Mouse (Mus musculus): ENCODE results near the gene Eloa.
"Not testable (repeated sequence)": the region's sequence is repeated elsewhere in the genome, so short reads cannot be mapped to it uniquely, and the experiment has no call there.

Gene Eloa

DNA sequence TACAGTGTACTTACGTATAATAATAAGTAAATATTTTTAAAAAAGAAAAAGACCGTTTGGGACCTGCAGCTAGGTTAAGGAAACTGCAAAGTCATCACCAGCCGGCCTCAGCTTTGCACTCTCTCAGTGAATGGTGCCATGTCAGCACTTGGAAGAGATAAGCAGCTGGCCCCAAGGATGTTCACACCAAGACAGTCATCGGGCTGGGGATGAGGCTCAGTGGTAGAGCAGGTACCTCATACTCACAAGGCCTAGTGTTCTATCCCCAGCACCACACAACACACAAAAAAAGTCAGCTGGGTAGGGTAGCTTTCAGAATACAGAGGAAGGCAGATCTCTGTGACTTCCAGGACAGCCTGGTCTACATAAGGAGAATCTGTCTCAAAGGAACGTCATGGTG is 36.4 kb downstream of the Eloa start:
- in situ Hi-C loops (cut with MboI; ENCODE audit: low sequenced_read_pairs), result no loop called here

DNA sequence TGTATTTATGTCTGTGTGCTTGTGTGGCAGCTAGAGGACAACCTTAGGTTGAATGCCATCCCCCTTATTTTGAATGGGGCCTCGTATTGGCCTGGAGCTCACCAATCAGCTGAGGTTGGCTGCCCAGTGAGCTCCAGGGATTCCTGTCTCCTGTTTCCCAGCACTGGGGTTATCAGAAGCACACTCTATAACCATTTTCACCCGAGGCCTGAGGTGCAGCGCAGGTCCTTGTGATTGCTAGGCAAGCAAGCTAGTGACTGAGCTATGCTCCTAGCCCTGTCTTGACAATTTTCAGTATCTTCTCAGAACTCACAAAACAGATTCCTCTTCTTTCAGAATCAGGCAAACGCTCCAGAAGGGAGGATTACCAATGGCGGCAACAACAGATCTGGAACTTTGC is 37.0 kb downstream of the Eloa start:
- in situ Hi-C loops (cut with MboI; ENCODE audit: low sequenced_read_pairs), result no loop called here

DNA sequence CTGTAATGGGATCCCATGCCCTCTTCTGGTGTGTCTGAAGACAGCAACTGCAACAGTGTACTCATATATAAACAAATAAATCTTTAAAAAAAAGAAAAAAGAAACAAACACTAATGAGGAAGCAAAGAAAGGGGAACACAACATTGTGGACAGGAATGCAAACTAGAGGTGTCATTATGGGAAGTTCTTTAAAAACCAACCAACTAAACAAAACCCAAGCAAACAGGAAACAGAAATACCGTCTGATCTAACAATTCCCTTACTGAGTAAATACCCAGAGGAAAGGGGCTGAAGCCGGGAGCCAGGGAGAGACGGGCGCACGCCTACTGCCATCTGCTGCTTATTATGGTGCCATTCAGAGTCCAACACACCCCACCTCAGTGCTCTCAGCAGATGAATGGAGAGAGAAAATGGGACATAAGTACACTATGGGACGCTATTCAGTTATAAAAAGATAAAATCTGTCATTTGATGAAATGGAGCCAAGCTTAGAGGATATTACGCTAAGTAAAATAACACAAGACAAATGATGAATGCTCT is 40.0 kb downstream of the Eloa start:
- in situ Hi-C loops (cut with MboI; ENCODE audit: low sequenced_read_pairs), result no loop called here

DNA sequence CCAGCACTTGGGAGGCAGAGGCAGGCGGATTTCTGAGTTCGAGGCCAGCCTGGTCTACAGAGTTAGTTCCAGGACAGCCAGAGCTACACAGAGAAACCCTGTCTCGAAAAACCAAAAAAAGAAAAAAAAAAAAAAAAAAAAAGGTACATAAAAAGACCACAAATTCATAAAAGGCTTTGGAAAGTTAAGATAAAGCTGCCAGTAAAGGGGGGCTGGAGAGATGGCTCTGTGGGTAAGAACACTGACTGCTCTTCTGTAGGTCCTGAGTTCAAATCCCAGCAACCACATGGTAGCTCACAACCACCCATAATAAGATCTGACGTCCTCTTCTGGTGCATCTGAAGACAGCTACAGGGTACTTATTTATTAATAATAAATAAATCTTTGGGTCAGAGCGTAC is 41.3 kb downstream of the Eloa start:
- in situ Hi-C loops (cut with MboI; ENCODE audit: low sequenced_read_pairs), result not testable (repeated sequence)

DNA sequence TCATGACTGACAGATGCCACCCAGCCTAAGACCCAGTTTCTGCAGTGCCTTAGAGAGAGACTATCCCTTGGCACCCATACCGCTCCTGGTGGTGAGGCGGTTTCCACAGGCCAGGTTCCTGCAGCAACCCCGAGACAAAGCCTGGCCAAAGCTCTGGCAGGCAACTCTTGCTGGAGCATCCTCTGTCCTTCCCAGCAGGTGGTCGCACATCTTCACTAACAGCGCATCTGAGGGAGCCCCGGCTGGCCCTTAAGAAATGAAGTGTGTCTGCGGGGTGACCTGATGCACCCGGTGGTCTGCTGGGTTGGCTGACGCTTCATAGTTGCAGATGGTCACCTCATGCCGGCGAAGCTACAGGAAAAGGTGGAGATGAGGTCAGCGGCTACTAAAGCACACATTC is 45.4 kb downstream of the Eloa start:
- in situ Hi-C loops (cut with MboI; ENCODE audit: low sequenced_read_pairs), result no loop called here

DNA sequence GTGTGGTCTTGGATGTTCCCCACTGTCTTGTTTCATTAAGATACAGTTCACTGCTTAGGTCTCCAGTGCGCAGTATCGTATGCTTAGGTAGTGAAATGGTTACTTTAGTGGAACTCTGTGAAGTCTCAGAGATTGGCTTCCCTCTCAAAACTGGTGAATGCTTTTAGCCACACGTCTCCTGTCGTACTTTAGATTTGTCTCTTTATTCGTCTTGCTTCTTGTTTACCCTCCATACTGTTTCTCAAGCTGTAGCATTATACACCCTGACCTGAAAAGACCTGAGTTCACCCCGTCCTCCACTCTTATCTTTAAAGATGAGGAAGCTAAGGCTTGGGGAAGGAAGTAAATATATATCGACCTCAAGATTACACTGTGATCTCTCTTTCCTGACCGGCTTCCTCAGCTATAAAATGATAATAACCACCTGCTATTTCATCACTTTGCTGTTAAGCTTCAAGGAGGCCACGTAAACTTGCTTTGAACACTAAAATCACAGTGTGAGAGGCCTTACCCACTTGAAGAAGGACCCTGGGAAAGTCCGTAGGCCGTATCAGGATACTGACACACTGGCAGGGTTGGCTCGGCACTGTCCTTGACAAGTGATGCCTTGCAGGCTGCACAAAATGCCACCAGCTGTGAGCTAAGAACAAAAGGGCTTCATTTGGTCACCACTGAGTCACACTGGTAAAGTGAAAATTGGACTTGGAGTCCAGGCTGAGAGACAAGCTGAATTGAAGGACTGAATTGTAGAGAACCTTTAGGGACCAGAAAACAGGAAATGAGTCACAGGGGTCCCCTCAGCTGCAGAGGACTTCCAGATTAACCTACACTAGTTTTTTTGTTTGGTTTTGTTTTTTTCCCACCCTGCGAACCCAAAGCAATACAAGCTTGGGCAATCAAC is 48.4 kb downstream of the Eloa start:
- in situ Hi-C loops (cut with MboI; ENCODE audit: low sequenced_read_pairs), result no loop called here

DNA sequence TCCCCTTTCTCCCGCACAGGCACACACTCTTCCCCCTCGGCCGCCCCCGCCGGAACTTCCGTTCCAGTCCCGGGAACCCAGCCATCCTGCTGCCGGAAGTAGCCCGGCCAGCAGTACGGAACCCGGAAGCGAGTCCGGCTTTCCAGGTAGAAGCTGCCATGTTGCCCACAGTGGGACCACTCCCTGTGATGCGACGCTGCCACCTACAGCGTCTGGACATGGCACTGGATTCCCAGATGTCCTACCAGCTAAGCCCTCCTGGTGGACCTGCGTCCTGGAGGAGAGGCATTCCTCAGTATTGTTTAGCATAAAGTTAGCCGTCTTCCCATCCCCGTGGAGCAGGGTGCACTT is 49.0 kb downstream of the Eloa start, which contains the start of gene Lypla2:
Gene Lypla2 (minus strand): TSS at position 71 of the 351 bp plus-strand sequence.
- in situ Hi-C loops (cut with MboI; ENCODE audit: low sequenced_read_pairs), result no loop called here

DNA sequence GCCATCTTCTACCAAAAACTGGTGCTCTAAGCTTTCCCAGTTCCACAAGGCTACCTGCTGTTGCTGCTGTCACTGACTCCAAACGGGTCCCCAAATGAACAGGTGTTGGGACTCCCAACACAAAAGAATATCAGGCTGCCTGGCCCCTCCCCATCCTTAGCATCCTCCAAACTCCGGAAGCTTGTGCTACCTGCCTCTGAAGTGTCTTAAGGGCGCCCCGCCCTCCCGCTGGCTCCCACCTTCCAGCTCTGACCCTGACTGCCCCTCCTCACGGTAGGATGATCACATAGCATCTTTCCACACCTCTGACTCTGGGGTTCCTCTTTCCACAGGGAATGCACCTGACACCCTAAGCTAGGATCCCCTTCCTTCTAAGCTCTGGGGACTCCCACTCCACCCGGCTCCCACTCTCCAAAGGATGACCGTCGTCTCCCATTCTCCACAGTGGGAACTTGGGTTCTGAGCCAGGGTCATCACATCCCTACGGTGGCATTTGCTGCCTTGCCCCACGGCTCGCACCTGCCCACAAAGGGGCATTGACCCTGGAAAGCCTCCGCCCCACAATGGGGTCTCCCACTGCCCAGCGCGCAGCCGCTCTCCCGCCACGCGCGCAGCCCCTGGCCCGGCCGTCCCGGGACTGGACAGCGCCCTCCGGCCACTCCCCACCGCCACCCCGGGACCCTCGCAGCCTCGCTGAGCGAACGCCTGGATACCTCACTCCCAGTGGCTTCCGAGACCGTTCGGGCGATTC is 49.6 kb downstream of the Eloa start:
- in situ Hi-C loops (cut with MboI; ENCODE audit: low sequenced_read_pairs), result no loop called here

DNA sequence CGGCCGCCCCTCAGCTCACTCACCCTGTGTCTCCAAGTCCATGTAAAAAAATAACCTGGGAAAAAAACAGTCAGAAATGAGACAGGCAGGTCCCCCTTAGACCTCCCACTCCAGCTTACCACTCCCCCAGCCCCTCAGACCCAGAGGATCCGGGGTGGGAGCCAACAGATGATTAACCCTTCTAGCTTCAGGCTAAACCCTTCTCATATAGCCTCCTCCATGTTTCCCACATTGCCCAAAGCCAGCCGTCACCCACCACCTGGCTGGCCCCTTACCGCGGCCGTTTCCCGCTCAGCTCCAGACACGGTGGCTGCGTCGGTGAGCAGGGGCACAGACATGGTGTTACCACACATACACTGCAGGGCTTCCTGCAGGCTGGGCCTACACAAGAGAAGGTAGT is 51.0 kb downstream of the Eloa start:
- in situ Hi-C loops (cut with MboI; ENCODE audit: low sequenced_read_pairs), result no loop called here

DNA sequence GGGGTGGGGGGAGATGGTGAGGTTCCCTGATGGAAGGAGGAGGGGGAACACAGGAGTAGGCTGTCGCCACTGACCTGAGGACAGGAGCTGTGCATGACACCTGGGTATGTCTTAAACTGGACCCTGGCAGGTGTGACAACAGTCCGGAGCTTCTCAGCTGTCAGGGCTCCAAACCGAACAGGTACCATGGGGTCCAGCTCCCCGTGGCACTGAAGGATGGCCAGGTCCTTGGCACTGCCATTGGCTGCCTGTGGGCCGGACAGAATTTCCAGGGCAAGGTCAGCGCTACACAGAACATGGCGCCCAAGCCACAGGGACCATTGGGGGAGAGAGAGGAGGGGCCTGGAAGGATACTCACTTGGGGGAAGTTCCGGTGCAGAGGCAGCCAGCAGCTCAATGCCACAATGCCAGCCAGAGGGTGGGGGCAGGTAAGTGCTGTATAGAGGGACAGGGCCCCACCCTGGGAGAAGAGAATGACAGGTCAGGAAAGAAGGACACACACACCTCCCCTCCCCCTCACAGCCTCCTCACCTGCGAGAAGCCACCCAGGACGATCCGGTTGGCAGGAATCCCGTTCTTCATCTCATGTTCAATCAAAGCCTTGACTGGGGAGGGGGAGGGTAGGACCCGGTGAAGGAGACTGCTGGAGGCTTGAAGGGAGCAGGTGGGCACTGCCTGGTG is 52.4 kb downstream of the Eloa start:
- in situ Hi-C loops (cut with MboI; ENCODE audit: low sequenced_read_pairs), result no loop called here

DNA sequence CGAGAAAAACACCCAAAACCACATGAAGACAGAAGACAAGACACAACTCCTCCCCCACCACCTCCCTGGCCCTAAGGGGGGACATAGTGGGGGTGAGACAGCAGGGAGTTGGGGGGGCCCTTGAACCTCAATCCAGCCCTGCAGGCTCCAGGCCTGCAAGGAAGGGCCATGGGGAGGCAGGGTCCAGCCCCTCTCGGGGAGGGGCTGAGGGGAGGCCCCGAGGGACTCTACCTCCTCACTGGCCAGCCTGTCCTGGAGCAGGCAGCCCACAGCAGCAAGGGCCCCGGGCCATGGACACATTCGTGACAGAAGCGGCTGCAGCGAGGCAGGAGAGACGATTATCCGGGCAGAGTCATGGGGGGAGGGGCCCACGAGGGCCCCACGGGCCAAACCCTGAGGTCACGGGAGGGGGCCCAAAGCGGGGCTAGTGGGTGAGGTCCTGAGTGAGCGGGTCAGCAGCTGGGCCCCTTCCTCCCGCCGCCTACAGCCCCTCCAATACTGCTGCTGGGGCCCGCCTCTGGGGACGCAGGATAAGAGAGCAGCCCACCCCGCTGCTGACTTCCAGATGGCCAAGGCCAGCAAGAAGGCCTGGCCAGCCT is 53.2 kb downstream of the Eloa start:
- in situ Hi-C loops (cut with MboI; ENCODE audit: low sequenced_read_pairs), result no loop called here

DNA sequence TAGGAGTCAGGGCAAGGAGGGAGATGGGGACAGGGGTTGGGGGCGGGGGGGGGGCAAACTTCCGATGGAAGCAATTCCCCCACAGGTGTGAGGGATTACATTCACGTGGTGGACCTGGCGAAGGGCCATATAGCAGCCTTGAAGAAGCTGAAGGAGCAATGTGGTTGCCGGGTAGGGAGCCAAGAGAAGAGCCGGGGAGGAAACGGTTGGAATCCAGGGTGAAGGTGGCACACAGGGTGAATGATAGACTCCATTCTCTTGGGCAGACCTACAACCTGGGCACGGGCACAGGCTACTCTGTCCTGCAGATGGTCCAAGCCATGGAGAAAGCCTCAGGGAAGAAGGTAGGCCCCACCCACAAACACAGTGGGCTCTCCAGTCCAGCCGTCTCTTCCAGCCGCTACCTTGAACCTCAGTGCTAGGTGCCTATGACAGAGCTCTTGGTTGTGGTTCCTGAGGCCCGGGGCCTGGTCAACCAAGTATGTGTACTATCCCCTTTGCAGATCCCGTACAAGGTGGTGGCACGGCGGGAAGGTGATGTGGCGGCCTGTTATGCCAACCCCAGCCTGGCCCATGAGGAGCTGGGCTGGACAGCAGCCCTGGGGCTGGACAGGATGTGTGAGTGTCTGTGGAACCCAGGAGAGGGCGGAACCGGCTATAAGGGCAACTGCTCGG is 54.3 kb downstream of the Eloa start:
- in situ Hi-C loops (cut with MboI; ENCODE audit: low sequenced_read_pairs), result no loop called here

DNA sequence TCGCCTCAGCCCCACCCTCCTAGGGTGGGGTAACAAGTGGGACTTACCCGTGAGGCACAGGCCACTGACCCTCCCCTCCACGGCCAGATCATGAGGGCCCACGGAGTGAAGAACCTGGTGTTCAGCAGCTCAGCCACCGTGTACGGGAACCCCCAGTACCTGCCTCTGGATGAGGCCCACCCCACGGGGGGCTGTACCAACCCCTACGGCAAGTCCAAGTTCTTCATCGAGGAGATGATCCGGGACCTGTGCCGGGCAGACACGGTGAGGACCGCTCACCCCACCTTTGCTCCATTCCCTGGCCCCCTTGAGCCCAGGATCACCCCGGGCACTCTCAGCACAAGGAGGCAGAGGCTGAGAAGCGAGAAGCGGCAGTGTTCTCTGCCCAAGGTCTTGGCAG is 55.3 kb downstream of the Eloa start:
- in situ Hi-C loops (cut with MboI; ENCODE audit: low sequenced_read_pairs), result no loop called here

DNA sequence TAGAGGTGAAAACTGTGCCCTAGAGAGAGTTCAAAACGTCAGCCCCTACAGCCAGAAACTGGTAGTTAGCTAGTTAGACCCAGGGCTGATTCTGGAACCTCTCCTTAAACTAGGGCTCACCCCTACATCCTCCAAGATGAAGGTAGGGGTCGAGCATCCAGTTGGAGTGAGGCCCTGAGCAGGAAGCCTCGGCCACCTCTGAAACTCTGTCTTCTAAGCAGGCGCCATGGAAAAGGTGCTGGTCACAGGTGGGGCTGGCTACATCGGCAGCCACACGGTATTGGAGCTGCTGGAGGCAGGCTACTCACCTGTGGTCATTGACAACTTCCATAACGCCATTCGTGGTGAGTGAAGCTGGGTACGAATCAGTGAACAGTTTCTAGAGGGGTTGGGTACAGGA is 56.5 kb downstream of the Eloa start:
- in situ Hi-C loops (cut with MboI; ENCODE audit: low sequenced_read_pairs), result no loop called here

DNA sequence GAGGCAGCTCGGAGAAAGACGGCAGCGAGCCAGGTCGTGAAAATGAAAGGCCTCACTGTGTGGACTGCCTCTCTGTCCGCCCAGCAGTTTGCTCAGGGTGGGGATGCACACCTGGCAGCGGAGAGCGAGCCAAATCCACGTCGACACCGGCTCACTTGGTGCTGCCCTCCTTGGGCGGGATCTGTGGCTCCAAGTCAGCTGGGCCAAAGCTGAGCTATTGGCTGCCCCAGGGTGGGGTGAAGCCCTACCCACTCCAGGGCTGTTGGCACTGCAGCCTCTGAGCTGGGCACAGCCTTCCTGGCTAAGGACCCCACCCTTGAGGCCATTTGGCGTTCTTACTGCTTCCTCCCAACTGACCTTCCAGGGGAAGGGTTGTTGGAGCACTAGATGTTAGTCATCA is 57.1 kb downstream of the Eloa start:
- in situ Hi-C loops (cut with MboI; ENCODE audit: low sequenced_read_pairs), result no loop called here

DNA sequence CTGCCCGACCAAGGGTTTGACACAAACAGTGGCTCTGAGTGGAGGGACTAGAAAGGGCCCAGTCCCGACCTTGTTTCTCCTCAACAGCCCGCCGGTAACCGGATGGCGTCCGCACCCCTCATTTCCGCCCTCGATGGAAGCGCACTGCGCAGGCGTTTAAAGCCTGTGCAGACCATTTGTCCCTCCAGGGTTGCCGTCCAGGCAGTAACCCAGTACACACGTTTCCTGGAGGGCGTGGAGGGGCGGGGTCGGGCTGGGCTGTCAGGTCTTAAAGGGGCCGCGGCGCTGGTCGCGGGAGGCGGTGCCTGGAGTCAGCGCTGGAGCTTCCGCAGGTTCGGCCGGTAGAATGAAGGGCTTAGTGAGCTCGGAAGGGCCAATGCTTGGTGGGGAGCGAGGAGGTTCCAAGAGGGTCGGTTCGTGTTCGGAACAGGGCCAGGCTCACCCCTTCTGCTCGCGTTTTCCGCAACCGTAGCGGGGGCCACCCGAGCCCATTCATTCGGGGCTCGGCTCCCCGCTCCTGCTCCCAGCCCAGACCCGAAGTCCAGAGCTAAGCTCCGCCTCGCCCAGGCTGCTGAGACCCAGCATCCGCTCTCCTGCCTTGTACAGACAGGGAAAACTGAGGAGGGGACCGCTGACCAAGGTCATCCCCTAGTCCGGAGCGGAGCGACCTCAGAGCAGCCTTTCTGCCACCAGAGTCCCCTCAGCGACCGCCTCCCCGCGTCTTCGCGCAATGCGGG is 57.9 kb downstream of the Eloa start, which contains the start of gene Gale:
Gene Gale (plus strand): TSS at position 271 of the 737 bp plus-strand sequence.
- in situ Hi-C loops (cut with MboI; ENCODE audit: low sequenced_read_pairs), result no loop called here

DNA sequence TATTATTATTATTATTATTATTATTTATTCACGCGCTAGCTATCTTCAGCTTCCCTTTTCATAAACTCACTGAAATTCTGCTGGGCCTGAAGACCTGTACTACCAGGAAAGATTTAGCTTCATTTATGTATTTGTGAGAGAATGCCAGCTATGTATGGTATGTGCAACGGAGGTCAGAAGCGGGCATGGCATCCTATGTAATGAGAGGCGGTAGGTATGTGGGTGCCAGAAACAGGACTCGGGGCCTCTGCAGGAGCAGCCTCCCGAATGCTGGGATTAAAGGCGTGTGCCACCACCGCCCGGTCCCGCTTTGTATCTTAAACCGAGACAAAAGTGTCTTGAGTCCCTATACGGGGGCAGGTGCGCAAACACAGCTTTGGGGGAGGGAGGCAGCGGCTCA is 58.6 kb downstream of the Eloa start:
- in situ Hi-C loops (cut with MboI; ENCODE audit: low sequenced_read_pairs), result no loop called here

DNA sequence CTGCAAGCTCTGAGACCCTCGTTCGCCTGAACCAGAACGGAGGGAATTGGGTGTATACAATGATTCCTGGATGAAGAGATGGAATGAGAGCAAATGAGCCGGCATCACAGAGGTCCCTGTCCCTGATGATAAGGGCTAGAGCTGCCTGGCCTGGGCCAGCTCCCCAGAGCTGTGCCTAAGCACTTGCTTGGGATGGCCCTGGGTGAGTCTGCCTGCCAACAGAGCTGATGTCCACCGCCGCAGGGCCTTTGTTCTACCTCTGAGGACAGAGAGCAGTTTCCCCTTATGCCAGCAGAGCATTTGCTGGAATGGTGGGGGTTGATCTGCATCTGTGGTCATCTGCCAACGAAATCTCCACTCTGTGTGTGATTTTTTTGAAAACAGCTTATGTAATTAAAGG is 59.4 kb downstream of the Eloa start:
- in situ Hi-C loops (cut with MboI; ENCODE audit: low sequenced_read_pairs), result no loop called here

DNA sequence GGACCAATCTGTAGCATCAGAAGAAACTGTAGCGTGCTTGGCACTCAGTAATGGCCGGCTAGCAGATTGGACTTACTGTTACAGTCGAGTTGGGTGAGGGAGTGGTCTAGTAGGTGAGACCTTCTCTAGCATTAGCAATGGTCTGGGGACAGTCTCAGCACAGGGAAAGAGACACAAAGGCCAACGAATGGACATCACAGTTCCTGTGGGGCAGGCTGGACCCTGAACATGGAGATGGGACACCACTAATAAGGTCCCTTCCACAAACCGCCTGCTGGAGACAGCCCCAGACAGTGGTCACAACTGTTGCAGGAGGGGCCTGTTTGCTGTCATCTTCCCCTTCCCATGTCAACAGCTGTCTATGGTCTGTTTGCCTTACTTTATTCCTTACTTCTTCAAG is 59.9 kb downstream of the Eloa start:
- in situ Hi-C loops (cut with MboI; ENCODE audit: low sequenced_read_pairs), result no loop called here

DNA sequence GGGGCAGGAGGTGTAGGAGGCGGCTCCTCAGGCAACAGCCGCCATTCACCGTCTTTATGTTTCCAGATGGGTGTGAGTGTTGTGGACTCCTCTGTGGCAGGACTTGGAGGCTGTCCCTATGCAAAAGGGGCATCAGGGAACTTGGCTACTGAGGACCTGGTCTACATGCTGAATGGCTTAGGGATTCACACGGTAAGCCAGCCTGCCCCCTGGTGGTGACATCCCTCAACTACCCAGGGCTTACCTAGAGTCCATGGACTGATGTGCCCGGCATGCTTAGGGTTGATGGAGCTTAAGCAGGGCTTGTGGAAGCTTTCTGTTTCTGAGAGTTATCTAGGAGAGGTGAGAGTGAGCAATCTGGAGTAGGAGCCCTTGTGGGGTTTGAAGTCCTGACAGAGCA is 60.8 kb downstream of the Eloa start:
- in situ Hi-C loops (cut with MboI; ENCODE audit: low sequenced_read_pairs), result no loop called here
